Mouse (Mus musculus) hindbrain, embryonic 12.5 days (tissue): ENCODE measurements at regions not wholly inside any gene's neighbourhood (a gene's known extent, or its start where the extent isn't known, plus 50 kb on each side); places are given as distances from the start of the nearest gene placed in this dataset.
A peak's percentile ranks its signal among the peaks of the same experiment; 100 is the strongest.
"Not testable (repeated sequence)": the region's sequence is repeated elsewhere in the genome, so short reads cannot be mapped to it uniquely, and the experiment has no call there.

Experiments
- ATAC-seq: fragments of 200-750 bp; cut with Nextera tagmentation; 2 replicates; pipeline ENCODE4 v1.8.0; 2017; ENCODE audit warnings: moderate TSS enrichment; ENCODE audit not compliant: low FRiP score
- H3K27ac ChIP-seq: fragments of 300-500 bp; sonication (generic); 2 replicates; pipeline ENCODE4 v1.5.1; 2016; ENCODE audit warnings: mild to moderate bottlenecking
- H3K27me3 ChIP-seq: fragments of 300-500 bp; sonication (generic); 2 replicates; pipeline ENCODE4 v1.6.1; 2016; ENCODE audit warnings: mild to moderate bottlenecking
- H3K36me3 ChIP-seq: fragments of 300-500 bp; sonication (generic); 2 replicates; pipeline ENCODE4 v1.6.1; 2016; ENCODE audit warnings: mild to moderate bottlenecking
- H3K4me1 ChIP-seq: fragments of 300-500 bp; sonication (generic); 2 replicates; pipeline ENCODE4 v1.6.1; 2016
- H3K4me2 ChIP-seq: fragments of 300-500 bp; sonication (generic); replicated peaks from 2 replicates; pipeline ENCODE4 v1.6.1; 2016; ENCODE audit warnings: mild to moderate bottlenecking
- H3K4me3 ChIP-seq: fragments of 300-500 bp; sonication (generic); 2 replicates; pipeline ENCODE4 v1.5.1; 2016; ENCODE audit warnings: mild to moderate bottlenecking
- H3K9ac ChIP-seq: fragments of 300-500 bp; sonication (generic); 2 replicates; pipeline ENCODE4 v1.6.1; 2016; ENCODE audit warnings: mild to moderate bottlenecking, moderate library complexity
- H3K9me3 ChIP-seq: fragments of 300-500 bp; sonication (generic); replicated peaks from 2 replicates; pipeline ENCODE4 v1.6.1; 2016; ENCODE audit warnings: mild to moderate bottlenecking
- WGBS: fragments of 180-500 bp; shearing (Covaris S2); methylation state at CpG from one replicate; pipeline ENCODE4 v1.1.7; 2016; 5-methylcytosine and 5-hydroxymethylcytosine counted together

GRCm38 (mm10) chr8:90036436-90036835, 311.7 kb downstream of the Tox3 start:
- no peak overlapping the region for H3K4me2 ChIP-seq
- ATAC-seq: no peak
- no peak overlapping the region for H3K9ac ChIP-seq
- 71% methylated on average over 3 of the region's 3 CpGs for WGBS
- no peaks in the 10 kb centered on the region for H3K27me3 ChIP-seq
- no peaks in the 10 kb centered on the region for H3K36me3 ChIP-seq
- H3K9me3 ChIP-seq: no peaks in the 10 kb centered on the region
- H3K4me1 ChIP-seq: peaks cover under 1% of the 10 kb centered on the region; the same call in 1 of the 2 replicates
- H3K4me3 ChIP-seq: no peak overlapping the region
- H3K27ac ChIP-seq: no peak overlapping the region

- H3K9ac ChIP-seq: no peak overlapping the region
- H3K9me3 ChIP-seq: no peaks in the 10 kb centered on the region
- 85% methylated on average over 4 of the region's 4 CpGs for WGBS
- H3K4me1 ChIP-seq: peaks cover 4% of the 10 kb centered on the region; the same call in 1 of the 2 replicates
- H3K36me3 ChIP-seq: no peaks in the 10 kb centered on the region
- H3K4me2 ChIP-seq: no peak overlapping the region
- H3K27me3 ChIP-seq: no peaks in the 10 kb centered on the region
- ATAC-seq: no peak
- no peak overlapping the region for H3K4me3 ChIP-seq
- H3K27ac ChIP-seq: no peak overlapping the region
Observed at GRCm38 (mm10) chr8:90032572-90032971, 315.6 kb downstream of the Tox3 start.

DNA sequence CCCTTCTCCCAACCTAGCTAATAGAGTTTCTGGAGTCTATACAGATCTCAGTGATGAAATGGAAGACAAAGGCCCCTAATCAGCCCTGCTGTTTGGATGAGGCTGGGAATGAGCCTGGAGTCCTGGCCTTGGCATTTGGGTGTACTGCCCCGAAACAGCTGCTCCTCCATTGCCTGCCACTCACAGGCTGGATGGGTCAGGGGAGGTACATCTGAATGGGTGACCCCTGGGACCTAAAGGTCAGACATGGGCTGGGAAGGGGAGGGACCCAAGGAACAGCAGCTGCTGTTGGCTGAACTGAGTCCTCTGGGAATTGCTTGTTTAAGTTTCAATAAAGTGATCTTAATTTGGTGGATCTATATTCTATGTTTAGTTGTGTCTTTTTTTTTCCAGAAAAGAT, 316.9 kb downstream of the Tox3 start:
- ATAC-seq: no peak

GRCm38 (mm10) chr8:90017958-90018357, 330.2 kb downstream of the Tox3 start:
- not testable (repeated sequence) for H3K27me3 ChIP-seq, H3K4me1 ChIP-seq, H3K4me3 ChIP-seq, ATAC-seq, H3K27ac ChIP-seq, H3K36me3 ChIP-seq, H3K4me2 ChIP-seq, H3K9ac ChIP-seq, H3K9me3 ChIP-seq
- WGBS: 62% methylated on average over 1 of the region's 1 CpGs

More for the DNA sequence above, 316.9 kb downstream of the Tox3 start:
- WGBS: 15% methylated on average over 1 of the region's 1 CpGs
- Histone ChIP-seq H3K4me3 (no peak overlapping the region), H3K27ac (no peak overlapping the region), H3K4me1 (peaks cover 4% of the 10 kb centered on the region; the same call in 1 of the 2 replicates), H3K9ac (no peak overlapping the region), H3K36me3 (no peaks in the 10 kb centered on the region), H3K27me3 (no peaks in the 10 kb centered on the region), H3K4me2 (no peak overlapping the region), H3K9me3 (no peaks in the 10 kb centered on the region)

GRCm38 (mm10) chr8:90013755-90014154, 334.4 kb downstream of the Tox3 start:
- Histone ChIP-seq H3K4me3 (no peak overlapping the region), H3K4me2 (no peak overlapping the region), H3K9me3 (no peaks in the 10 kb centered on the region), H3K9ac (no peak overlapping the region), H3K4me1 (no peaks in the 10 kb centered on the region), H3K27me3 (no peaks in the 10 kb centered on the region), H3K27ac (no peak overlapping the region), H3K36me3 (no peaks in the 10 kb centered on the region)
- WGBS: 72% methylated on average over 2 of the region's 2 CpGs
- ATAC-seq: no peak

DNA sequence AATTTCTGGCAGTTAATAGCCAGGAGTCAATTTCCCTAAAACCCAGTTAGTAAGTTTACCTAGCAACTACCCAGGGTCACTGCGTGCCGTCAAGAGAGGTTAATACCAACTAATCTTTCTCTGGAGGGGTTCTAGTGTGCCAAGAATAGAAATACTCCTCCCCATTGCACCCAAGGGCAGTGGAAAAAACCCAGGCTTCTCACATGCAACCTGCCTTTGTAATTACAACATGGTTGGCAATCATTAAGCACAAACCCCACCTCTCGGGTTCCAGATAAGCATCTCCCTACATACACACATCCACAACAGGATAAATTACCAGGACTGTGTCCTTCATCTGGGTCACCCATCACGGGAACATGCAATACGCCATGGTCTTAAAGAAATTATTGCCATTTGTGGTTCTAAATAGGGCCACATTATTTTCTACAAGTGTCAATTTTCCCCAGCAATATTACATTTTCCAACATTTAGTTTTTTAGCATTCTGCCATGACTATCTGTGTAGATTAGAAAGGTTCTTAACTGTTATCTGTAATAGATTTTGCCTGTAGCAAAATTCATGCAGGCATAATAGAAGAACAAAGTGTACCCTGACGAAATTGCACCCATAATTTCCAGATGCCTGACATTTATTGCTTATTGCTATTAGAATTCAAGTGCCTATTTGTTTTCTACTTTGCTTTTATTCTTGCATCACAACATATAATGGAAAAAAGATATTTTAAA, 336.3 kb downstream of the Tox3 start:
- WGBS: 84% methylated on average over 6 of the region's 6 CpGs
- H3K9me3 ChIP-seq: no peaks in the 10 kb centered on the region
- no peaks in the 10 kb centered on the region for H3K36me3 ChIP-seq
- H3K4me2 ChIP-seq: no peak overlapping the region
- no peak for ATAC-seq
- H3K27me3 ChIP-seq: no peaks in the 10 kb centered on the region
- H3K27ac ChIP-seq: no peak overlapping the region
- H3K9ac ChIP-seq: no peak overlapping the region
- no peaks in the 10 kb centered on the region for H3K4me1 ChIP-seq
- H3K4me3 ChIP-seq: no peak overlapping the region

- no peaks in the 10 kb centered on the region for H3K36me3 ChIP-seq
- no peak overlapping the region for H3K27ac ChIP-seq
- no peak overlapping the region for H3K4me3 ChIP-seq
- 85% methylated on average over 1 of the region's 1 CpGs for WGBS
- H3K9ac ChIP-seq: no peak overlapping the region
- no peaks in the 10 kb centered on the region for H3K9me3 ChIP-seq
- no peaks in the 10 kb centered on the region for H3K4me1 ChIP-seq
- H3K4me2 ChIP-seq: no peak overlapping the region
- no peak for ATAC-seq
- no peaks in the 10 kb centered on the region for H3K27me3 ChIP-seq
Observed at GRCm38 (mm10) chr8:90009431-90009830, 338.7 kb downstream of the Tox3 start.

DNA sequence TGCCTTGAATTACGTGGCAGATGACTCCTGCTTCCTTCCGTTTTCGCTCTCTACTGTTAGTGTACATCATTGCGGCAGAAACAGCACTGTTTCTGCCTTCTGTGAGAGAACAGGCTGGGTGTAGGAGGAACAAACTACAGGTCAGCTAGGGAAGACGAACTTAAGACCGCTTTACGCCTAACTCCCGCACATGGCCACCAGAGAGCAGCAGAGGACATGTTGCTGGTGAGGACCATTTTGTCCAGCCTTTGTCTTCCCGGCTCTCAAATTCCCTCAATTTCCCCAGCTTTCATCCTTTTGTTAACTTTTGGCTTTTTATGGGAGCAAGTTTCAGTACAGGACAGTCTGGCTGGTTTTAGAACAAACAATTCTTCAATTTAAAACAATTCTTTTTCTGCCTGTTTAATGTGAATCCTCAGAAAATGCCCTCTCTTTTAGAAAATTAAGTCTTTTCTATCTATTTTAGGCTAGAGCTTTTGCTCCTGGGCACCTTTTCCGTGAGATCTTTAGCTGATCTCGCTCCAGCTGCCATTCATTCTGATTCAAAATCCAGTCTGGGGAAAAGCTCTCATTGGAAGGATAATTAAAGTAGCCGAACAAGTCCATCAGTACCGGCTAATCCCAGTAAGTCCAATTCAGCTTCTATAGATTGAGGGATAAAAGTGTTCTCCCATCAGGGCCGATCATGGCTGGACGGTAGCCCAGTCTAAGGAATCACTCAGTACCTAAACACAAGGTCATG, 347.1 kb downstream of the Tox3 start:
- no peaks in the 10 kb centered on the region for H3K36me3 ChIP-seq
- 43% methylated on average over 15 of the region's 15 CpGs for WGBS
- no peak overlapping the region for H3K9ac ChIP-seq
- H3K4me1 ChIP-seq: no peaks in the 10 kb centered on the region
- no peak overlapping the region for H3K4me2 ChIP-seq
- H3K4me3 ChIP-seq: no peak overlapping the region
- 0 out of 2 replicates have a peak overlapping the region, but pooled peaks have one; percentile 18 for H3K27ac ChIP-seq
- no peaks in the 10 kb centered on the region for H3K27me3 ChIP-seq
- ATAC-seq: no peak
- no peaks in the 10 kb centered on the region for H3K9me3 ChIP-seq

DNA sequence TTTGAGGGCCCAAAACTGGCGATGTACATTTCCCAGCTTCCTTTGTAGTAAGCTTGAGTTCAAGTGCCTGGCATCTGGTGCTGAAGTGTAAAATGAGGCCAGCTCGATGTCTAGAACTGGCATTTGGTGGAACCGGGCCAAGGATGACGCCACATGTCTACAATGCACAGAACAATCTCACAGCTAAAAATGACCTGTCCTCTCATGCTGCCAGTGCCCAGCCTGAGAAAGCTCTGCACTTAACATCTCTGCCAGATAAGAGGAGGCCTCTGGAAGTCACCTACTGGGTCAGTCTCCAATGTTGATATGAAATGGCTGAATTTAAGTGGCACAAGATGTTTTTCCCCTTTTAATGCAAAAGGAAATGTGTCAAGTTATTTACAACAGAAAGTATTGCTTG, 354.4 kb downstream of the Tox3 start:
- Histone ChIP-seq H3K4me1 (no peaks in the 10 kb centered on the region), H3K9me3 (no peaks in the 10 kb centered on the region), H3K4me3 (no peak overlapping the region), H3K36me3 (no peaks in the 10 kb centered on the region), H3K4me2 (no peak overlapping the region), H3K9ac (no peak overlapping the region), H3K27ac (no peak overlapping the region), H3K27me3 (no peaks in the 10 kb centered on the region)
- 97% methylated on average over 4 of the region's 4 CpGs for WGBS
- ATAC-seq: no peak

DNA sequence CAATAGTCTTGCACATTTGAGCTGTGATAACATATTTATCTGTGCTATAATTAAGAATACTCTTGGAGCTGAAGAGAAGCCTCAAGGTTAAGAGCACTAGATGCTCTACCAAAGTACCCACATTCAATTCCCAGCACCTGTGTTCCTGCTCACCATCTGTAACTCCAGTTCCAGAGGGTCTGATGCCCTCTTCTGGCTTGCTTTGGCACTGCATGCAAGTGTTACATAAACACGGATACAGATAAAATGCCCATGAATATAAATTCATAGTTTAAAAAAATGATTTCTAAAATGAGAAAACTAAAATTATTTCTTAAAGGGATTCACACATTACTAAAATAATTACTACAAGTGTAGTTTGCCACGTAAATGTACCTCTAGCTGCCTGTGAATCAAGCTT, 364.3 kb downstream of the Tox3 start:
- H3K36me3 ChIP-seq: no peaks in the 10 kb centered on the region
- no peaks in the 10 kb centered on the region for H3K27me3 ChIP-seq
- no peaks in the 10 kb centered on the region for H3K9me3 ChIP-seq
- no peak overlapping the region for H3K9ac ChIP-seq
- H3K4me2 ChIP-seq: no peak overlapping the region
- no peaks in the 10 kb centered on the region for H3K4me1 ChIP-seq
- WGBS: 90% methylated on average over 2 of the region's 2 CpGs
- H3K4me3 ChIP-seq: no peak overlapping the region
- H3K27ac ChIP-seq: no peak overlapping the region
- no peak for ATAC-seq

DNA sequence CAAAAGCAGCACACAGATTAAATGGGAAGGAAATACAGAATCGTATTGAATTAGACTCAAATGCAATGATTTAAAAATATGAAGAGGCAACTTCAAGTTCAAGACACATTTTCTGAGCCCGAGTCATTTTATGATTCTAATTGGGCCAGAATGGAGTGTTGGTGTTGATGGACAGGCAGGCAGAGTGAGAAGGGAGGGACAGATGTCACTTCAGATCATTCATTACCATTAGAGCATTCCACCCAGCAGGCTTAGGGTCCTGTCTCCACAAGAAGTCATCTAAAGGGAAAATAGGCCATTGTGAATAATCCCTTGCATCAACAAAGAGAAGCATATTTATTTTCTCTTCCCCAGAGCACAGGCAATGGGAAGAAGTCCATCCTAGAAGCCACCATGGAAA, 365.6 kb downstream of the Tox3 start:
- WGBS: 82% methylated on average over 2 of the region's 2 CpGs
- H3K27ac ChIP-seq: 0 out of 2 replicates have a peak overlapping the region, but pooled peaks have one; percentile 5
- ATAC-seq: no peak
- H3K4me2 ChIP-seq: no peak overlapping the region
- no peaks in the 10 kb centered on the region for H3K36me3 ChIP-seq
- H3K9ac ChIP-seq: no peak overlapping the region
- H3K4me3 ChIP-seq: no peak overlapping the region
- H3K27me3 ChIP-seq: no peaks in the 10 kb centered on the region
- no peaks in the 10 kb centered on the region for H3K4me1 ChIP-seq
- H3K9me3 ChIP-seq: no peaks in the 10 kb centered on the region

DNA sequence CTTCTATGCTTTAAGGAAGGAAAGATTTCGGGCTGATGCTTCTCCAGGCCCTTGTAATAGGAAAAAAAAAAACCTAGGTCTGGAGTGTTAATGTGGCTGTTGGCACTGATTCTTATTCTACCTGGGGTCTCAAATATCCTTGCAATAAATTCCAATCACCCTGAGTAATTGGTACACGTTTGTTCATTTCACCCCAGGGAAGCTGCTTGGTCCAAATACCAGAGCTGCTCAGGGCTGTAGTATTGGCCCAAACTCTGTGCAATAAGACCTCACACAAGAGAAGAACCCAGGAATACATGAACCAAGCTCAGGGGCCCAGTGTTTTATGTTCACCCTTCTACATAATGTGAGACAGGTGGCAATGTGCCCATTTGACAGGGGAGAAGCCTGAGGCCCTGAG, 366.8 kb downstream of the Tox3 start:
- ATAC-seq: no peak
- Histone ChIP-seq H3K27ac (no peak overlapping the region), H3K9me3 (no peaks in the 10 kb centered on the region), H3K4me3 (no peak overlapping the region), H3K9ac (no peak overlapping the region), H3K36me3 (no peaks in the 10 kb centered on the region), H3K4me1 (no peaks in the 10 kb centered on the region), H3K4me2 (no peak overlapping the region), H3K27me3 (no peaks in the 10 kb centered on the region)
- WGBS: 88% methylated on average over 2 of the region's 2 CpGs

DNA sequence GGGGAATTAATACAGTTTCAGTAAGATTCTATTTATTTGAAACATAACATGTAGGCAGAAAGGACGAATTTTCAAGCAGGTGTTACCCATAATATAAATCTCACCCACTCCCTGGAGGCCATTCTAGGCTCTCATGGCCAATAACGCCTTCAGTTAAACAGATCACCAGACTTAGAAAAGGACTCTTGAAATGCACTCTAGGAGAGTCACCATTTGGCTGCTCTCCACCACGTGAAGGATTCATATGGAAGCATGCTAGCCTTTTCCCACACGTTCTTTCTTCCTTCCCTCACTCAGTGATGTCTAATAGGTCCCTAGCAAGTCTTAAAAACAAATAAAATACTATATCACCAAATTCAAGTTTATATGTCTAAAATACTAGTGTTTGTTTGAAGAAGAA, 367.7 kb downstream of the Tox3 start:
- H3K4me1 ChIP-seq: no peaks in the 10 kb centered on the region
- no peaks in the 10 kb centered on the region for H3K36me3 ChIP-seq
- H3K9ac ChIP-seq: no peak overlapping the region
- no peak overlapping the region for H3K4me2 ChIP-seq
- no peak overlapping the region for H3K4me3 ChIP-seq
- H3K9me3 ChIP-seq: no peaks in the 10 kb centered on the region
- ATAC-seq: no peak
- 84% methylated on average over 4 of the region's 4 CpGs for WGBS
- no peaks in the 10 kb centered on the region for H3K27me3 ChIP-seq
- H3K27ac ChIP-seq: no peak overlapping the region
